Mouse (Mus musculus): Measurements from ENCODE around the gene Dnajc28. TPM values are rescaled to one million over a fixed set of nuclear protein-coding genes. Genes with fewer than 3 reads are reported as not detected.

Dnajc28 gene
- polyA plus RNA-seq, 1 experiment from 2014 or later = 7.8 TPM

GRCm38 (mm10) chr16:91601693-91602092, 17.1 kb downstream of the Dnajc28 start:
- no peak overlapping the region for H3K4me3 ChIP-seq
- H3K27me3 ChIP-seq = peaks cover 12% of the 10 kb centered on the region
- no peak overlapping the region for H3K9ac ChIP-seq (replicated peaks)
- no peak overlapping the region for H3K27ac ChIP-seq (replicated peaks)
- no peak overlapping the region for H3K4me2 ChIP-seq (replicated peaks)
- H3K9me3 ChIP-seq = no peaks in the 10 kb centered on the region
- H3K36me3 ChIP-seq = no peaks in the 10 kb centered on the region
- H3K4me1 ChIP-seq = peaks cover 7% of the 10 kb centered on the region
- no peak for ATAC-seq (ENCODE audit: low FRiP score, low read depth)
- WGBS = 81% methylated on average over 9 of the region's 9 CpGs

DNA sequence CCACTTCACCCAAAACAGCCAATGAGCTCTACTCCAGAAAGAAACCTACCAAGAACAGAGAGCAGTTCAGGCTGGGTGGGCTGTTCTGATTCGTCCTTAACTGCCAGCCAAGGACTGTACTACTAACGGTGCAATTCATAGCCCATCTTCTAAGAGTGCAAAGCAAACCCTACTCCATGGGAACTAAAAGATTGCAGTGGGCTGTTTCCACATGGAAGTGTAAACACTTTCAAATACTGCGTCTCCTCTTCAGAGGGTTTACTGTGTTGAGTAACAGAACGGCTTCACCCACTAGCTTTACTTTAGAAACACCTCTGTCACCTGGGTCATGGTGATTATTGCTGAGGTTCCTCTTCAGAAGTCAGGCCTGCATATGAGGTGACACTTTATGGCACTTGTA, 17.7 kb downstream of the Dnajc28 start:
- Histone ChIP-seq H3K36me3 (no peaks in the 10 kb centered on the region), H3K4me3 (no peak overlapping the region), H3K4me2 (replicated peaks) (no peak overlapping the region), H3K4me1 (peaks cover 13% of the 10 kb centered on the region), H3K9me3 (no peaks in the 10 kb centered on the region), H3K27me3 (peaks cover 12% of the 10 kb centered on the region), H3K27ac (replicated peaks) (no peak overlapping the region), H3K9ac (replicated peaks) (no peak overlapping the region)
- ATAC-seq (ENCODE audit: low FRiP score, low read depth) = no peak
- WGBS = 86% methylated on average over 4 of the region's 4 CpGs

- Histone ChIP-seq H3K27me3 (peaks cover 12% of the 10 kb centered on the region), H3K4me1 (peaks cover 13% of the 10 kb centered on the region), H3K36me3 (no peaks in the 10 kb centered on the region), H3K27ac (replicated peaks) (no peak overlapping the region), H3K4me3 (no peak overlapping the region), H3K9me3 (no peaks in the 10 kb centered on the region), H3K4me2 (replicated peaks) (no peak overlapping the region), H3K9ac (replicated peaks) (no peak overlapping the region)
- no peak for ATAC-seq (ENCODE audit: low FRiP score, low read depth)
These were observed 19.6 kb downstream of the Dnajc28 start for GRCm38 (mm10) chr16:91599242-91599641.

GRCm38 (mm10) chr16:91597672-91598010, 21.2 kb downstream of the Dnajc28 start, which contains the start of gene Tmem50b:
Gene Tmem50b, minus strand, starts transcription at chr16:91597800.
- Histone ChIP-seq H3K9me3 (no peaks in the 10 kb centered on the region), H3K4me1 (peaks cover 13% of the 10 kb centered on the region), H3K27ac (replicated peaks) (peak within 1 kb of the TSS; percentile 58), H3K4me3 (peak within 1 kb of the TSS; percentile 84), H3K36me3 (no peaks in the 10 kb centered on the region), H3K9ac (replicated peaks) (peak within 1 kb of the TSS; percentile 82), H3K27me3 (peaks cover 12% of the 10 kb centered on the region), H3K4me2 (replicated peaks) (peak within 1 kb of the TSS; percentile 87)
- under 1% methylated on average over 29 of the region's 34 CpGs for WGBS
- ATAC-seq (ENCODE audit: low FRiP score, low read depth) = peak; percentile 99

GRCm38 (mm10) chr16:91596779-91597671, 21.8 kb downstream of the Dnajc28 start:
- Histone ChIP-seq H3K9ac (replicated peaks) (peak overlapping the region; percentile 82), H3K4me2 (replicated peaks) (peak overlapping the region; percentile 87), H3K9me3 (no peaks in the 10 kb centered on the region), H3K4me3 (peak overlapping the region; percentile 84), H3K27ac (replicated peaks) (peak overlapping the region; percentile 58), H3K4me1 (peaks cover 13% of the 10 kb centered on the region), H3K27me3 (peaks cover 11% of the 10 kb centered on the region), H3K36me3 (no peaks in the 10 kb centered on the region)
- ATAC-seq (ENCODE audit: low FRiP score, low read depth) = no peak
- under 1% methylated on average over 69 of the region's 75 CpGs for WGBS

GRCm38 (mm10) chr16:91596397-91596778, 22.4 kb downstream of the Dnajc28 start:
- Histone ChIP-seq H3K9me3 (no peaks in the 10 kb centered on the region), H3K9ac (replicated peaks) (peak overlapping the region; percentile 82; the same call in 1 of the 2 replicates), H3K27ac (replicated peaks) (no peak overlapping the region), H3K4me1 (peaks cover 13% of the 10 kb centered on the region), H3K4me3 (peak overlapping the region; percentile 84), H3K36me3 (no peaks in the 10 kb centered on the region), H3K4me2 (replicated peaks) (peak overlapping the region; percentile 87), H3K27me3 (peaks cover 9% of the 10 kb centered on the region)
- ATAC-seq (ENCODE audit: low FRiP score, low read depth) = no peak
- 19% methylated on average over 9 of the region's 9 CpGs for WGBS

DNA sequence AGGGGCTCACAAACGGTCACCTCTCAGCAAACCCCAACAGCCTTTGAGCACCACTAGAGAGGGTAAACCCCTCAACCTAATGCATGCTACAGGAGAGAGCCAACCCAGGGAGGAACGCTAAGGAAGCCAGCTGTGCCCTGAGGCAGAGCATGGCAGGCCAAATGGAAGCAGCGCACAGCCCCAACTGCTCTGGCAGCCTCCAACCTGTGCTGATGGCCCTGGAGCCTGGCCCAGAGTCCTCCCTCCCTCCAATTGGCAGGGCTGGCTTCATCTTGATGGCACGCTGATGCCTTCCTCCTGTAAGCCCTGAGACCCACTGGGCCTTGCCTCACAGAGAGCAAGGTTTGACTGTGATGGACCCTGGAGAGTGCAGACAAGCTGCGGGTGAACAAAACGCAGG, 23.8 kb downstream of the Dnajc28 start:
- Histone ChIP-seq H3K9me3 (no peaks in the 10 kb centered on the region), H3K4me3 (no peak overlapping the region), H3K36me3 (no peaks in the 10 kb centered on the region), H3K27ac (replicated peaks) (no peak overlapping the region), H3K9ac (replicated peaks) (no peak overlapping the region), H3K27me3 (peaks cover 9% of the 10 kb centered on the region), H3K4me1 (peaks cover 13% of the 10 kb centered on the region), H3K4me2 (replicated peaks) (no peak overlapping the region)
- WGBS = 89% methylated on average over 6 of the region's 6 CpGs
- ATAC-seq (ENCODE audit: low FRiP score, low read depth) = no peak

DNA sequence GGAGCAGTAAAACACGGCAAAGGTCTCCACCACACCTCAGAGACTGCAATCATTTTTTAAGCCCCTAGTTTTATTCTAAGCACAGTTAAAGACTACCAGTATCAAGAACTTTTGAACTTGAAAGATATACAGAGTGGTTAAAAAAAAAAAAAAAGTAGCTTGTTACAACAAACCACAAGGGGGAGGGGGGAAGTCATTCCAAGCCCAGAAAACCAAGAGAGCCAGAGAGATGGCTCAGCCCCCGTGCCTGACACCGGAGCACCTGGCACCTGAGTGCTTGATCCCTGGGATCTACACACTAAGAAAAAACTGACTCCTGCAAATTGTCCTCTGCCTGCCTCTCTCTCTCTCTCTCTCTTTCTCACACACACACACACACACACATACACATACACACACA, 25.6 kb downstream of the Dnajc28 start:
- ATAC-seq (ENCODE audit: low FRiP score, low read depth) = no peak
- Histone ChIP-seq H3K9ac (replicated peaks) (no peak overlapping the region), H3K9me3 (no peaks in the 10 kb centered on the region), H3K27ac (replicated peaks) (no peak overlapping the region), H3K36me3 (no peaks in the 10 kb centered on the region), H3K27me3 (no peaks in the 10 kb centered on the region), H3K4me3 (no peak overlapping the region), H3K4me1 (peaks cover 13% of the 10 kb centered on the region), H3K4me2 (replicated peaks) (no peak overlapping the region)
- WGBS = 87% methylated on average over 3 of the region's 3 CpGs

- ATAC-seq (ENCODE audit: low FRiP score, low read depth) = no peak
- H3K4me2 ChIP-seq (replicated peaks) = no peak overlapping the region
- H3K27ac ChIP-seq (replicated peaks) = no peak overlapping the region
- peaks cover 10% of the 10 kb centered on the region for H3K4me1 ChIP-seq
- no peaks in the 10 kb centered on the region for H3K27me3 ChIP-seq
- H3K9ac ChIP-seq (replicated peaks) = no peak overlapping the region
- no peaks in the 10 kb centered on the region for H3K36me3 ChIP-seq
- no peaks in the 10 kb centered on the region for H3K9me3 ChIP-seq
- 76% methylated on average over 8 of the region's 8 CpGs for WGBS
- H3K4me3 ChIP-seq = no peak overlapping the region
These were observed 26.7 kb downstream of the Dnajc28 start for GRCm38 (mm10) chr16:91592162-91592561.

DNA sequence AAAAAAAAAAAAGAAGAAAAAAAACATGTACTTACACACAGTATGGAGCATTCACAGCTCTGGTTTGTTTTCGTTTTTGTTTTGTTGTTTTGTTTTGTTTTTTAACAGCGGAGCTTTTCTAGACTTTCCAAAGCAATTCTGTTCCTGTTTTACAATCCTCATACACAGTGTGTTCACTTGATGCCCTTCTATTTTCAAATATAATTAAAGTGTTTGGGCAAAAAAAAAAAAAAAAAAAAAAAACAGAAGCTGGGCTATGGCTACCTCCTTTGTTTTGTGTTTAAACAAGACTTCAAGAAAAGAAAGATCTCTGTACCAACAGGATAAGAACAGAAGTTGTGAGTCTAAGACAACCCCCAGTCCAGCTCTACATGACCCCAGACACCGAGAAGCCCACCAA, 30.1 kb downstream of the Dnajc28 start:
- Histone ChIP-seq H3K4me2 (replicated peaks) (no peak overlapping the region), H3K4me3 (no peak overlapping the region), H3K27me3 (no peaks in the 10 kb centered on the region), H3K36me3 (peaks cover 17% of the 10 kb centered on the region; the same call in 1 of the 2 replicates), H3K9me3 (no peaks in the 10 kb centered on the region), H3K4me1 (no peaks in the 10 kb centered on the region), H3K9ac (replicated peaks) (no peak overlapping the region), H3K27ac (replicated peaks) (no peak overlapping the region)
- 90% methylated on average over 3 of the region's 3 CpGs for whole genome bisulfite sequencing
- ATAC-seq (ENCODE audit: low FRiP score, low read depth) = no peak

GRCm38 (mm10) chr16:91587730-91588453, 30.9 kb downstream of the Dnajc28 start:
- H3K9me3 ChIP-seq = no peaks in the 10 kb centered on the region
- H3K27ac ChIP-seq (replicated peaks) = no peak overlapping the region
- H3K4me1 ChIP-seq = no peaks in the 10 kb centered on the region
- H3K36me3 ChIP-seq = peaks cover 19% of the 10 kb centered on the region; the same call in 1 of the 2 replicates
- ATAC-seq (ENCODE audit: low FRiP score, low read depth) = no peak
- no peak overlapping the region for H3K4me3 ChIP-seq
- no peak overlapping the region for H3K4me2 ChIP-seq (replicated peaks)
- 64% methylated on average over 6 of the region's 6 CpGs for WGBS
- no peaks in the 10 kb centered on the region for H3K27me3 ChIP-seq
- no peak overlapping the region for H3K9ac ChIP-seq (replicated peaks)

DNA sequence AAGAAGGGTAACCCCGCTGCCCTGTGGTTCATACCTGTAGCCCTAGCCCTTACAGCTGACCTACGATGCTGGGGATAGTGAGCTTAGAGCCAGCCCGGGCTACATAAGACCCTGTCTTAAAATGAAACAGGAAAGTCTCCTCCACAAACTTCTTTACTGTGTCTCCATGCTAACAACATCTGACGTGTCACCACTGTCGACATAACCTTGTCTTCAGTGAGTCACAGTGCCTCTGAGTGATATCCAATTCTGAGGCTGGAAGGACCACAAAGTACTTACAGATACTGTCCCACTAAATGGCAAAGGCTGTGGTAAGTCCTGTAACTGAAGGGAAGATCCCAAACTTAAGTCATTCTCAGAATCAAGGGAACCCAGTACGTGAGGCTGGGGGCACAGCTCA, 32.6 kb downstream of the Dnajc28 start:
- ATAC-seq (ENCODE audit: low FRiP score, low read depth) = no peak

More for the DNA sequence above, 32.6 kb downstream of the Dnajc28 start:
- H3K4me1 ChIP-seq = no peaks in the 10 kb centered on the region
- no peaks in the 10 kb centered on the region for H3K9me3 ChIP-seq
- no peaks in the 10 kb centered on the region for H3K27me3 ChIP-seq
- H3K4me3 ChIP-seq = no peak overlapping the region
- H3K4me2 ChIP-seq (replicated peaks) = no peak overlapping the region
- no peak overlapping the region for H3K9ac ChIP-seq (replicated peaks)
- peaks cover 25% of the 10 kb centered on the region for H3K36me3 ChIP-seq
- WGBS = 94% methylated on average over 6 of the region's 6 CpGs
- H3K27ac ChIP-seq (replicated peaks) = no peak overlapping the region

Measured in midbrain, embryonic 12.5 days (tissue).